Mouse (Mus musculus) embryonic facial prominence, embryonic 13.5 days (tissue): ENCODE measurements around the gene Arhgap11a. TPM values are rescaled to one million over a fixed set of nuclear protein-coding genes. Genes with fewer than 3 reads are reported as not detected.

Experiments
- ATAC-seq: fragments of 200-750 bp; cut with Nextera tagmentation; 2 replicates; pipeline ENCODE4 v1.8.0; 2017; ENCODE audit warnings: low read depth; ENCODE audit not compliant: insufficient number of reproducible peaks, insufficient read depth, low FRiP score, low TSS enrichment
- H3K27ac ChIP-seq: fragments of 300-500 bp; sonication (generic); 2 replicates; pipeline ENCODE4 v1.5.1; 2015; ENCODE audit warnings: moderate library complexity, mild to moderate bottlenecking, inconsistent platforms
- H3K27me3 ChIP-seq: fragments of 300-500 bp; sonication (generic); 2 replicates; pipeline ENCODE4 v1.6.1; 2015; ENCODE audit warnings: mild to moderate bottlenecking, inconsistent platforms
- H3K36me3 ChIP-seq: fragments of 300-500 bp; sonication (generic); 2 replicates; pipeline ENCODE4 v1.6.1; 2015; ENCODE audit warnings: mild to moderate bottlenecking, inconsistent platforms
- H3K4me1 ChIP-seq: fragments of 300-500 bp; sonication (generic); 2 replicates; pipeline ENCODE4 v1.6.1; 2015; ENCODE audit warnings: inconsistent platforms
- H3K4me2 ChIP-seq: fragments of 300-500 bp; sonication (generic); 2 replicates; pipeline ENCODE4 v1.6.1; 2015; ENCODE audit warnings: moderate library complexity, mild to moderate bottlenecking, inconsistent platforms
- H3K4me3 ChIP-seq: fragments of 300-500 bp; sonication (generic); 2 replicates; pipeline ENCODE4 v1.5.1; 2015; ENCODE audit warnings: mild to moderate bottlenecking, inconsistent platforms
- H3K9ac ChIP-seq: fragments of 300-500 bp; sonication (generic); 2 replicates; pipeline ENCODE4 v1.6.1; 2015; ENCODE audit warnings: mild to moderate bottlenecking, inconsistent platforms
- H3K9me3 ChIP-seq: fragments of 300-500 bp; sonication (generic); 2 replicates; pipeline ENCODE4 v1.6.1; 2016; ENCODE audit warnings: inconsistent platforms
- WGBS: fragments of 180-500 bp; shearing (Covaris S2); methylation state at CpG from one replicate; pipeline ENCODE4 v1.1.7; 2015; ENCODE audit warnings: mixed read lengths; 5-methylcytosine and 5-hydroxymethylcytosine counted together
- polyA plus RNA-seq: library from polyadenylated mRNA; unstranded; fragments of >200 nt; fragmentation: Nextera tagmentation; extraction: Ambion mirVana; gene quantifications from 2 replicates; pipeline ENCODE4 v1.2.1, GENCODE M21; 2015

The Arhgap11a gene
- polyA plus RNA-seq, 1 experiment from 2014 or later, result 25.7 TPM

- Histone ChIP-seq H3K27me3 (no peaks in the 10 kb centered on the region), H3K4me2 (no peak overlapping the region), H3K4me3 (no peak overlapping the region), H3K4me1 (no peaks in the 10 kb centered on the region), H3K9me3 (no peaks in the 10 kb centered on the region), H3K36me3 (peaks cover 60% of the 10 kb centered on the region), H3K27ac (no peak overlapping the region), H3K9ac (no peak overlapping the region)
- WGBS, result 71% methylated on average over 4 of the region's 4 CpGs
- ATAC-seq, result no peak
Measured at GRCm38 (mm10) chr2:113839488-113839887, 9.0 kb downstream of the Arhgap11a start.

GRCm38 (mm10) chr2:113835219-113835618 lies 13.2 kb downstream of the Arhgap11a start:
- Histone ChIP-seq H3K36me3 (peaks cover 55% of the 10 kb centered on the region), H3K4me2 (no peak overlapping the region), H3K4me3 (no peak overlapping the region), H3K9ac (no peak overlapping the region), H3K27ac (no peak overlapping the region), H3K4me1 (no peaks in the 10 kb centered on the region), H3K27me3 (no peaks in the 10 kb centered on the region), H3K9me3 (no peaks in the 10 kb centered on the region)
- ATAC-seq, result no peak
- WGBS, result 90% methylated on average over 3 of the region's 3 CpGs

- H3K4me2 ChIP-seq, result peak within 1 kb of the TSS; percentile 57
- WGBS, result 9% methylated on average over 23 of the region's 23 CpGs
- H3K9me3 ChIP-seq, result no peaks in the 10 kb centered on the region
- peaks cover 13% of the 10 kb centered on the region for H3K4me1 ChIP-seq
- peaks cover 19% of the 10 kb centered on the region for H3K36me3 ChIP-seq
- H3K9ac ChIP-seq, result peak within 1 kb of the TSS; percentile 52
- ATAC-seq, result peak; percentile 71; the same call in 1 of the 2 replicates
- peak within 1 kb of the TSS; percentile 31 for H3K4me3 ChIP-seq
- H3K27me3 ChIP-seq, result peaks cover 6% of the 10 kb centered on the region; the same call in 1 of the 2 replicates
- H3K27ac ChIP-seq, result no peak within 1 kb of the TSS
Measured at GRCm38 (mm10) chr2:113828943-113829882, 19.2 kb downstream of the Arhgap11a start, which contains the start of gene Scg5. TSS of gene Scg5 (minus strand) at chr2:113829121.

- no peak; the same call in 1 of the 2 replicates for ATAC-seq
Measured at GRCm38 (mm10) chr2:113828086-113828942, 20.1 kb downstream of the Arhgap11a start.

GRCm38 (mm10) chr2:113823909-113824308 lies 24.6 kb downstream of the Arhgap11a start:
- Histone ChIP-seq H3K9me3 (no peaks in the 10 kb centered on the region), H3K27me3 (peaks cover 4% of the 10 kb centered on the region), H3K36me3 (no peaks in the 10 kb centered on the region), H3K4me1 (peaks cover 18% of the 10 kb centered on the region), H3K4me3 (no peak overlapping the region), H3K4me2 (no peak overlapping the region), H3K27ac (no peak overlapping the region), H3K9ac (no peak overlapping the region)
- no peak for ATAC-seq
- 0% methylated on average over 2 of the region's 2 CpGs for WGBS

More at GRCm38 (mm10) chr2:113828086-113828942, 20.1 kb downstream of the Arhgap11a start:
- Histone ChIP-seq H3K36me3 (peaks cover 10% of the 10 kb centered on the region), H3K27me3 (peaks cover 6% of the 10 kb centered on the region; the same call in 1 of the 2 replicates), H3K9ac (peak overlapping the region; percentile 52), H3K4me1 (peaks cover 13% of the 10 kb centered on the region), H3K4me2 (peak overlapping the region; percentile 57), H3K4me3 (peak overlapping the region; percentile 31), H3K9me3 (no peaks in the 10 kb centered on the region), H3K27ac (no peak overlapping the region)
- 18% methylated on average over 17 of the region's 17 CpGs for WGBS

GRCm38 (mm10) chr2:113822367-113822766 lies 26.1 kb downstream of the Arhgap11a start:
- Histone ChIP-seq H3K4me1 (peaks cover 12% of the 10 kb centered on the region), H3K9ac (no peak overlapping the region), H3K9me3 (no peaks in the 10 kb centered on the region), H3K4me2 (no peak overlapping the region), H3K36me3 (no peaks in the 10 kb centered on the region), H3K27me3 (no peaks in the 10 kb centered on the region; the same call in 1 of the 2 replicates), H3K27ac (no peak overlapping the region), H3K4me3 (no peak overlapping the region)
- 94% methylated on average over 8 of the region's 8 CpGs for WGBS
- no peak for ATAC-seq

GRCm38 (mm10) chr2:113821176-113821734 lies 27.2 kb downstream of the Arhgap11a start:
- peak overlapping the region; percentile 11; the same call in 1 of the 2 replicates for H3K4me2 ChIP-seq
- H3K27ac ChIP-seq, result no peak overlapping the region
- H3K27me3 ChIP-seq, result no peaks in the 10 kb centered on the region; the same call in 1 of the 2 replicates
- ATAC-seq, result no peak
- no peaks in the 10 kb centered on the region for H3K9me3 ChIP-seq
- no peaks in the 10 kb centered on the region for H3K36me3 ChIP-seq
- no peak overlapping the region for H3K9ac ChIP-seq
- H3K4me3 ChIP-seq, result no peak overlapping the region
- peaks cover 12% of the 10 kb centered on the region for H3K4me1 ChIP-seq
- 36% methylated on average over 12 of the region's 12 CpGs for WGBS

- ATAC-seq, result no peak
- Histone ChIP-seq H3K9me3 (no peaks in the 10 kb centered on the region), H3K27ac (no peak overlapping the region), H3K9ac (no peak overlapping the region), H3K36me3 (no peaks in the 10 kb centered on the region), H3K4me1 (peaks cover 12% of the 10 kb centered on the region), H3K4me2 (no peak overlapping the region), H3K27me3 (no peaks in the 10 kb centered on the region; the same call in 1 of the 2 replicates), H3K4me3 (no peak overlapping the region)
- 86% methylated on average over 15 of the region's 15 CpGs for WGBS
Measured at GRCm38 (mm10) chr2:113820117-113820516, 28.3 kb downstream of the Arhgap11a start.

- Histone ChIP-seq H3K9me3 (no peaks in the 10 kb centered on the region), H3K36me3 (no peaks in the 10 kb centered on the region), H3K9ac (no peak overlapping the region), H3K4me2 (no peak overlapping the region), H3K4me1 (peaks cover 12% of the 10 kb centered on the region), H3K27me3 (no peaks in the 10 kb centered on the region; the same call in 1 of the 2 replicates), H3K4me3 (no peak overlapping the region), H3K27ac (no peak overlapping the region)
- WGBS, result 62% methylated on average over 14 of the region's 14 CpGs
- no peak for ATAC-seq
Measured at GRCm38 (mm10) chr2:113817681-113818606, 30.5 kb downstream of the Arhgap11a start.

- no peak overlapping the region for H3K27ac ChIP-seq
- no peak overlapping the region for H3K4me3 ChIP-seq
- WGBS, result 18% methylated on average over 9 of the region's 9 CpGs
- no peaks in the 10 kb centered on the region for H3K4me1 ChIP-seq
- H3K36me3 ChIP-seq, result no peaks in the 10 kb centered on the region
- H3K9ac ChIP-seq, result no peak overlapping the region
- no peak for ATAC-seq
- no peak overlapping the region for H3K4me2 ChIP-seq
- H3K9me3 ChIP-seq, result no peaks in the 10 kb centered on the region
- H3K27me3 ChIP-seq, result 0 out of 2 replicates have a peak, but pooled peaks cover 13% of the 10 kb centered on the region
Measured at GRCm38 (mm10) chr2:113807640-113808039, 40.8 kb downstream of the Arhgap11a start.
